16 mouse cellular contexts compared by ENCODE assay signal in the genomic region with DNA sequence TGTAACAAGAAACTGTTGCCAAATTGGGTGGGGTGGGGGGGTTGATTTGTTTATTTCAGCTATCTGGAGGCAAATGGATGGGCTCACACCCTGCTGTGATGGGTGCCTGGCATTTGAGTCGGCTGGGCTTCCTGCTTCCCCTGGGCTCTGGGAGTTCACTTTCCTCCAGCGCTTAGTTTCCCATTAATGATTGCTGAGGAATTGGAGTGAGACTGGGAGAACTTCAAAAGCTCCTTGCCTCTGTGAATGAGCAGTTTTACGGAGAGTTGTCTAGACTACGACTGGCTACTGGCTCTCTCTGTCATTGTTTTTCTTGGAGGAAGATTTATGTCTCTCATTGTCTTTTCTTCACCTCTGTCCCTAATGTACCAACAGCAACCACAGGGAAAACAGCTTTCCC. TPM values are rescaled to one million over a fixed set of nuclear protein-coding genes. Genes with fewer than 3 reads are reported as not detected.
DNase-seq lines count a peak whose midpoint lies in the region; ATAC-seq and TF ChIP-seq lines count a peak whose summit lies in the region.
"Had no signal": no experiment of that assay in that cellular context is flagged by ENCODE, and none has a peak within 500 bp of the region (broad histone marks: within the 10 kb centered on the region; RNA-seq: fewer than 3 reads in every experiment).

No protein-coding gene starts in this region.

- WGBS in heart, embryonic 16.5 days: 17% methylated on average over 4 of the region's 4 CpGs

- H3K27me3 ChIP-seq in heart, embryonic 16.5 days (ENCODE audit: control insufficient read depth, insufficient read depth, low read length): no peaks in the 10 kb centered on the region
- H3K27me3 ChIP-seq in Patski: no peaks in the 10 kb centered on the region
- H3K27me3 ChIP-seq: embryonic facial prominence, embryonic 13.5 days had no signal

- H3K4me3 ChIP-seq in heart, embryonic 16.5 days (ENCODE audit: low read length): no peak overlapping the region
- H3K4me3 ChIP-seq: embryonic facial prominence, embryonic 13.5 days had no signal

- peak overlapping the region; percentile 46; the same call in 1 of the 2 replicates for H3K27ac ChIP-seq in heart, embryonic 16.5 days (ENCODE audit: low read length)
- H3K27ac ChIP-seq: embryonic facial prominence, embryonic 13.5 days; macrophage had no signal

- no peak for TF ChIP-seq CTCF in Patski (IDR thresholded peaks at IDR 0.05)

- in situ Hi-C loops in Patski (cut with MboI; ENCODE audit: low pct_unique_long_range_greater_than_20kb): loop anchor here (10.0 kb wide), 1 partner anchor 63 kb away; no protein-coding TSS in a partner anchor

- H3K4me1 ChIP-seq in heart, embryonic 16.5 days (ENCODE audit: control insufficient read depth, insufficient read depth, low read length): peaks cover 10% of the 10 kb centered on the region

- H3K9ac ChIP-seq in heart, embryonic 16.5 days (ENCODE audit: low read length): no peak overlapping the region
- H3K9ac ChIP-seq: embryonic facial prominence, embryonic 13.5 days; forebrain, postnatal 0 days had no signal

- H3K36me3 ChIP-seq in heart, embryonic 16.5 days (ENCODE audit: control insufficient read depth, insufficient read depth): no peaks in the 10 kb centered on the region
- H3K36me3 ChIP-seq: embryonic facial prominence, embryonic 13.5 days had no signal

- POLR2A ChIA-PET in Patski (lab: Charles Lee): interaction anchor here (1.2 kb wide), 1 partner anchor 127 kb away, joined by 3 read pairs; no protein-coding TSS in a partner anchor

- ATAC-seq in heart, embryonic 16.5 days (replicated peaks; ENCODE audit: extremely low read depth, insufficient read depth, low FRiP score): no peak
- peak; percentile 83 for ATAC-seq in Patski
- no peak for ATAC-seq in erythroid progenitor cell, adult 5-6 weeks (replicated peaks; ENCODE audit: low FRiP score, poor library complexity, severe bottlenecking)
- ATAC-seq: CD4-positive, CD25-positive, alpha-beta regulatory T cell, adult 4 months; forebrain, postnatal 0 days; intestine, embryonic 16.5 days had no signal

- CTCF ChIA-PET in Patski (lab: Charles Lee): interaction anchor here (1.2 kb wide), 1 partner anchor 16 kb away, joined by 3 read pairs; no protein-coding TSS in a partner anchor

- no peak for DNase-seq in heart, adult 9 months (ENCODE audit: low spot score in 2 of 2)
- DNase-seq in Patski (ENCODE audit: low read depth, low spot score): peak; percentile 68
- peak; percentile 44 for DNase-seq in kidney, adult 11 months
- peak; percentile 42 to 64 for DNase-seq in kidney, postnatal 25 days
- no peak for DNase-seq in right cerebral cortex, postnatal 25 days
- DNase-seq in left cerebral cortex, adult 8-10 months (ENCODE audit: low spot score in 2 of 2): no peak
- DNase-seq: cerebellum, adult 9-11 months; forebrain, postnatal 0 days; gastrocnemius, postnatal 25 days; heart, postnatal 4 days had no signal

- H3K9me3 ChIP-seq in heart, embryonic 16.5 days (replicated peaks; ENCODE audit: control insufficient read depth, low read length): no peaks in the 10 kb centered on the region
- H3K9me3 ChIP-seq: embryonic facial prominence, embryonic 13.5 days had no signal

- no peak overlapping the region for H3K4me2 ChIP-seq in heart, embryonic 16.5 days (ENCODE audit: low read depth, low read length)
- H3K4me2 ChIP-seq: embryonic facial prominence, embryonic 13.5 days had no signal

RNA-seq across cellular contexts. Expression of gene Spata13, which starts 36.2 kb away (rescaled TPM):
- polyA plus RNA-seq in heart, embryonic 16.5 days (2015; fragmentation: Nextera tagmentation; extraction: Ambion mirVana): 18.9 and 21.4 TPM in 2 replicates
- 2.9 TPM for polyA plus RNA-seq in Patski (2021)
- total RNA-seq in erythroid progenitor cell, adult 5-6 weeks (2015; ENCODE audit: low replicate concordance): 20.5 and 30.6 TPM in 2 replicates
- total RNA-seq in erythroid progenitor cell, adult 5-6 weeks (2017; ENCODE audit: low replicate concordance): 43.1 and 49.2 TPM in 2 replicates
- total RNA-seq in left cerebral cortex, adult 8-10 months (2022): 10 to 100 TPM; 28.4 to 33.8 (median 31.9) TPM

Comparison
In these comparisons a context has a peak if more than half of its experiments do, and no peak if none do; other contexts are left out.
1. DNase-seq: peak in Patski (single experiment), kidney, adult 11 months (single experiment) and kidney, postnatal 25 days (2 of 2); none in heart, adult 9 months (0 of 2), right cerebral cortex, postnatal 25 days (single experiment) and left cerebral cortex, adult 8-10 months (0 of 2).